Mouse (Mus musculus) embryonic facial prominence, embryonic 14.5 days (tissue): ENCODE measurements around the gene Nkx6-1. TPM values are rescaled to one million over a fixed set of nuclear protein-coding genes. Genes with fewer than 3 reads are reported as not detected.
A peak's percentile ranks its signal among the peaks of the same experiment; 100 is the strongest.

ENCODE experiments used
- ATAC-seq: fragments of 200-750 bp; cut with Nextera tagmentation; 2 replicates; pipeline ENCODE4 v1.8.0; 2017; ENCODE audit warnings: low read depth, moderate number of reproducible peaks, moderate TSS enrichment
- DNase-seq: peaks from one replicate; pipeline ENCODE4 v3.0.0-alpha.2; 2015; ENCODE audit warnings: low spot score
- H3K27ac ChIP-seq: fragments of 300-500 bp; sonication (generic); replicated peaks from 2 replicates; pipeline ENCODE4 v1.5.1; 2014; ENCODE audit warnings: low read depth, mild to moderate bottlenecking, low read length, moderate library complexity
- H3K27me3 ChIP-seq: fragments of 300-500 bp; sonication (generic); replicated peaks from 2 replicates; pipeline ENCODE4 v1.6.1; 2014; ENCODE audit warnings: low read length; ENCODE audit not compliant: control insufficient read depth, insufficient read depth
- H3K36me3 ChIP-seq: fragments of 300-500 bp; sonication (generic); 2 replicates; pipeline ENCODE4 v1.6.1; 2014; ENCODE audit warnings: low read length, mixed read lengths; ENCODE audit not compliant: control insufficient read depth, insufficient read depth
- H3K4me1 ChIP-seq: fragments of 300-500 bp; sonication (generic); 2 replicates; pipeline ENCODE4 v1.6.1; 2014; ENCODE audit warnings: antibody characterized with exemption, low read length; ENCODE audit not compliant: control insufficient read depth, insufficient read depth
- H3K4me2 ChIP-seq: fragments of 300-500 bp; sonication (generic); 2 replicates; pipeline ENCODE4 v1.6.1; 2014; ENCODE audit warnings: low read depth, mild to moderate bottlenecking, low read length, moderate library complexity, mixed read lengths
- H3K4me3 ChIP-seq: fragments of 300-500 bp; sonication (generic); 2 replicates; pipeline ENCODE4 v1.5.1; 2014; ENCODE audit warnings: low read depth, mild to moderate bottlenecking, low read length
- H3K9ac ChIP-seq: fragments of 300-500 bp; sonication (generic); 2 replicates; pipeline ENCODE4 v1.6.1; 2014; ENCODE audit warnings: low read depth, mild to moderate bottlenecking, low read length, moderate library complexity, mixed read lengths
- H3K9me3 ChIP-seq: fragments of 300-500 bp; sonication (generic); 2 replicates; pipeline ENCODE4 v1.6.1; 2016; ENCODE audit warnings: low read length; ENCODE audit not compliant: control insufficient read depth
- WGBS: fragments of 180-500 bp; shearing (Covaris S2); extraction: QIAGEN DNeasy Blood & Tissue Kit; methylation state at CpG from one replicate; pipeline ENCODE4 v1.1.7; 2014; 5-methylcytosine and 5-hydroxymethylcytosine counted together
- polyA plus RNA-seq: library from polyadenylated mRNA; unstranded; fragments of >200 nt; fragmentation: Nextera tagmentation; extraction: Ambion mirVana; gene quantifications from 2 replicates; pipeline ENCODE4 v1.2.1, GENCODE M21; 2014

Nkx6-1 gene
- polyA plus RNA-seq, 1 experiment from 2014 or later = 0.25 TPM

DNA sequence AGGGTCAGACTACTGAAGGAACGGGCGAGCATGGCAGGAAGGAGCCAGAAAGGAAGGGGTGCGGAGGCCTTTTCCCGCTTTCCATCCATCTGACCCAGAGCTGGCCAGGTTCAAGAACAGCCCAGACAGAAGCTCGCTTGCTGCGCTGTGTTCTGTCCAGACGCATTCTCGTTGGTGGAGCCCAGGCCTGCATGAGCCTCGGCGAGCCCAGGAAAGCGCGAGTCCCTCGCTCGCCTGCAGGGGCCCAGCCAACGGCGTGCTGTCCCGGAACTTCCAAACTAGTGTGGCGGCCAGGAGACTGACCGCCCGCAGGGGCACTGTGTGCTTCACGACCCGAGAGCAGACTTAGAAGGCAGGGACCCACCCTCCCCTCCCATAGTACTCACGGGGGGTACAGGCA, 1.6 kb downstream of the Nkx6-1 start:
- no peaks in the 10 kb centered on the region for H3K9me3 ChIP-seq
- 0% methylated on average over 13 of the region's 23 CpGs for WGBS
- peaks cover 16% of the 10 kb centered on the region for H3K4me1 ChIP-seq
- peak; percentile 71 for ATAC-seq
- peaks cover 99% of the 10 kb centered on the region for H3K27me3 ChIP-seq
- peak overlapping the region; percentile 40 for H3K4me3 ChIP-seq
- H3K9ac ChIP-seq = peak overlapping the region; percentile 52; the same call in 1 of the 2 replicates
- H3K27ac ChIP-seq = no peak overlapping the region
- no peaks in the 10 kb centered on the region for H3K36me3 ChIP-seq
- DNase-seq = peak; percentile 71
- peak overlapping the region; percentile 60 for H3K4me2 ChIP-seq

DNA sequence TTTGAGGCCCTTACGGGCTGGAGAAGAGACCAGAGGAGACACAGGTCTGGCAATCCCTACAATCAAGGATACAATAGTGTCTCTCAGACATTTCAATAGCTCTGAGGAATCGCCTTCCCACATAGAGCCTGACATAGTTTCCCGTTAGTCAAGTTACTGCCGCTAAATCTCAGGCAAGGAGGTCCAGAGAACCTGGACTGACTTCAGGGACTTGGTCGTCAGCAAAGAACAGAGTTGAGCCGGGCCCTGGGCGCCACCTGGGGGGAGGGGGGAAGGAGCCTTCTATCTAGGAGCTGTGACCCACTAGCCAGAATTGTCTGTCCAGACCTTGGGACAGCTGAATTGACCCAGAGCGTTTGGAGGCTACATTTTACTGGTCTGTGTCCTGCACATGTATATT, 2.3 kb downstream of the Nkx6-1 start:
- H3K27ac ChIP-seq = no peak overlapping the region
- no peak for ATAC-seq
- no peaks in the 10 kb centered on the region for H3K9me3 ChIP-seq
- peaks cover 16% of the 10 kb centered on the region for H3K4me1 ChIP-seq
- H3K36me3 ChIP-seq = no peaks in the 10 kb centered on the region
- H3K27me3 ChIP-seq = peaks cover 99% of the 10 kb centered on the region
- 4% methylated on average over 8 of the region's 8 CpGs for WGBS
- no peak overlapping the region for H3K4me2 ChIP-seq
- H3K9ac ChIP-seq = no peak overlapping the region
- DNase-seq = no peak
- no peak overlapping the region; the same call in 1 of the 2 replicates for H3K4me3 ChIP-seq

DNA sequence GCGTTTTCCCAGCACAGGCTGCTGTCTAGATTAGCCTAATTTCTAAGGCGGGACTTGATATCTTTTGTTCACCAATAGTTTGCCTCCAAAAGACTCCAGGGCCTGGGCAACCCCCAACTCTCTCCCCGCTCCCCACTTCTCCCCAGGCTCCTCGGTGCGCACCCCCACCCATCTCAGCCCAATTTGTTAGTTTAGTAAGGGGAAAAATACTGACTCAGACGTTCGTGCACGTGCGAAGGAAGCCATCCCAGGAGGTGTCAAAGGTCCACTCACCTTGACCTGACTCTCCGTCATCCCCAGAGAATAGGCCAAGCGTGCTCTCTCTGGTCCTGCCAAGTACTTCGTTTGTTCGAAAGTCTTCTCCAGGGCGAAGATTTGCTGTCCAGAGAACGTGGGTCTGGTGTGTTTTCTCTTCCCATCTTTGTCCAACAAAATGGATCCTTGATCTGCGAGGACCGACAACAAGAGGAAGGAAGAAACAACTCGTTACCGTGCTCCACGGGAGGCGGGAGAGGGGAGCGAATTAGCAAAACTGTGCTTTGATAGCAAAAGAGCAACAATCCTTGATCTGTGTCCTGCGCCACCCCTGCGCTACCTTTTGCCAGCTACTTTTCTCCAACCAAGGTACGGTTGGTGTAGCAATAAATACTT, 3.1 kb downstream of the Nkx6-1 start:
- Histone ChIP-seq H3K4me2 (no peak overlapping the region), H3K36me3 (no peaks in the 10 kb centered on the region), H3K4me1 (peaks cover 16% of the 10 kb centered on the region), H3K27me3 (peaks cover 99% of the 10 kb centered on the region), H3K9ac (no peak overlapping the region), H3K9me3 (no peaks in the 10 kb centered on the region), H3K27ac (no peak overlapping the region), H3K4me3 (no peak overlapping the region)
- ATAC-seq = no peak
- WGBS = 4% methylated on average over 25 of the region's 25 CpGs
- DNase-seq = no peak

GRCm38 (mm10) chr5:101660666-101661065, 4.1 kb downstream of the Nkx6-1 start:
- DNase-seq (no peak), ATAC-seq (no peak)
- no peak overlapping the region for H3K4me3 ChIP-seq
- no peaks in the 10 kb centered on the region for H3K9me3 ChIP-seq
- peaks cover 16% of the 10 kb centered on the region for H3K4me1 ChIP-seq
- H3K9ac ChIP-seq = no peak overlapping the region
- H3K27me3 ChIP-seq = peaks cover 99% of the 10 kb centered on the region
- H3K4me2 ChIP-seq = no peak overlapping the region
- WGBS = 5% methylated on average over 3 of the region's 3 CpGs
- no peak overlapping the region for H3K27ac ChIP-seq
- H3K36me3 ChIP-seq = no peaks in the 10 kb centered on the region

DNA sequence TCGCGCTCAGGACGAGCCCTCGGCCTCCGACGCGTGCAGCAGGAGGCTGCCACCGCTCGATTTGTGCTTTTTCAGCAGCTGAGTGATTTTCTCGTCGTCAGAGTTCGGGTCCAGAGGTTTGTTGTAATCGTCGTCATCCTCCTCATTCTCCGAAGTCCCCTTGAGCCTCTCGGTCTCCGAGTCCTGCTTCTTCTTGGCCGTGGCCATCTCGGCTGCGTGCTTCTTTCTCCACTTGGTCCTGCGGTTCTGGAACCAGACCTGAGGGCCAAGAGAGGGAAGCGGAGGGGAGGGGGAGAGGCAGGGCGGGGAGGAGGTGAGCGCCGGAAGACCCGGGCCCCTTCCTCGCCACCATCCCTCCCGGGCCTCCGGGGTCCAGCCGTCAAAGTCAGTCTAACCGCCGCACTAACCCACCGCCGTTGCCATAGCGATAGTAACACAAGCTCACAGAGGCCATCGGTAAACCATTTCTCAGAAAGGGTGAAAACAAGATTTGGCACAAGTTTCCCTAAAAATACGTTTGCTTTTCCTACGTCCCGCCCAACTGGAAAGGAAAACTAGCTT, 5.3 kb downstream of the Nkx6-1 start:
- Histone ChIP-seq H3K4me2 (peak overlapping the region; percentile 31), H3K36me3 (no peaks in the 10 kb centered on the region), H3K27me3 (peaks cover 99% of the 10 kb centered on the region), H3K27ac (no peak overlapping the region), H3K4me3 (peak overlapping the region; percentile 15), H3K9ac (no peak overlapping the region), H3K4me1 (peaks cover 7% of the 10 kb centered on the region), H3K9me3 (no peaks in the 10 kb centered on the region)
- WGBS = 2% methylated on average over 34 of the region's 39 CpGs
- ATAC-seq (no peak), DNase-seq (peak; percentile 26)

GRCm38 (mm10) chr5:101658984-101659290, 5.9 kb downstream of the Nkx6-1 start:
- no peaks in the 10 kb centered on the region for H3K9me3 ChIP-seq
- H3K4me2 ChIP-seq = 0 out of 2 replicates have a peak overlapping the region, but pooled peaks have one; percentile 18
- WGBS = under 1% methylated on average over 21 of the region's 23 CpGs
- 0 out of 2 replicates have a peak, but pooled peaks cover 2% of the 10 kb centered on the region for H3K4me1 ChIP-seq
- peak overlapping the region; percentile 15; the same call in 1 of the 2 replicates for H3K4me3 ChIP-seq
- no peaks in the 10 kb centered on the region for H3K36me3 ChIP-seq
- H3K27ac ChIP-seq = no peak overlapping the region
- peaks cover 99% of the 10 kb centered on the region for H3K27me3 ChIP-seq
- DNase-seq = no peak
- no peak overlapping the region for H3K9ac ChIP-seq
- no peak for ATAC-seq

GRCm38 (mm10) chr5:101658188-101658983, 6.4 kb downstream of the Nkx6-1 start:
- no peaks in the 10 kb centered on the region for H3K36me3 ChIP-seq
- no peaks in the 10 kb centered on the region for H3K4me1 ChIP-seq
- no peaks in the 10 kb centered on the region for H3K9me3 ChIP-seq
- no peak overlapping the region for H3K4me3 ChIP-seq
- no peak overlapping the region for H3K9ac ChIP-seq
- no peak for ATAC-seq
- H3K27me3 ChIP-seq = peaks cover 98% of the 10 kb centered on the region
- 3% methylated on average over 21 of the region's 21 CpGs for WGBS
- no peak for DNase-seq
- 0 out of 2 replicates have a peak overlapping the region, but pooled peaks have one; percentile 18 for H3K4me2 ChIP-seq
- no peak overlapping the region for H3K27ac ChIP-seq

DNA sequence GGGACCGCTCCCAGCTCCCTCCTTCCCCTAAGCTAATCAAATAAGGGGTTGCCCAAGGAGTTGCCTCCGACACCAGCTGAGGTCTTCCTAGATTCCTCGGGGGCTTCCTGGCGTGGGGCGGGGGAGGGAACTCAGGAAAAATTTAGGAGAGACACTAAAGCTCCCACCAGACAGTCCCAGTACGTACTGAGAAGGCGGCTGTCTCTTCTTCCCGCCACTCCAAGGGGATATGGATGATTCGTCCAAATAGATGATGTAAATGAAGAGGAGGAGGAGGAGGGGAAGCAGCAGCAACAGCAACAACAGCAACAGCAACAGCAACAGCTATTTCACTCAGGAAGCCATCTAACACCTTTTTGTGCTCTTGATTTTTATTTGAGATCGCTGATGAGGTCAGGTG, 7.1 kb downstream of the Nkx6-1 start:
- Histone ChIP-seq H3K4me3 (no peak overlapping the region), H3K36me3 (no peaks in the 10 kb centered on the region), H3K27ac (no peak overlapping the region), H3K4me2 (no peak overlapping the region), H3K27me3 (peaks cover 95% of the 10 kb centered on the region), H3K4me1 (no peaks in the 10 kb centered on the region), H3K9me3 (no peaks in the 10 kb centered on the region), H3K9ac (no peak overlapping the region)
- ATAC-seq = no peak
- WGBS = 4% methylated on average over 10 of the region's 10 CpGs
- DNase-seq = no peak
